Mouse (Mus musculus) left cerebral cortex, adult 9 months (tissue): ENCODE measurements around the gene Ppp6r2.

Experiments used
- DNase-seq, 2 experiments: peaks; one replicate each; pipeline ENCODE4 v3.0.0; 2022; ENCODE audit warnings: low spot score in 2 of 2

Gene Ppp6r2

DNA sequence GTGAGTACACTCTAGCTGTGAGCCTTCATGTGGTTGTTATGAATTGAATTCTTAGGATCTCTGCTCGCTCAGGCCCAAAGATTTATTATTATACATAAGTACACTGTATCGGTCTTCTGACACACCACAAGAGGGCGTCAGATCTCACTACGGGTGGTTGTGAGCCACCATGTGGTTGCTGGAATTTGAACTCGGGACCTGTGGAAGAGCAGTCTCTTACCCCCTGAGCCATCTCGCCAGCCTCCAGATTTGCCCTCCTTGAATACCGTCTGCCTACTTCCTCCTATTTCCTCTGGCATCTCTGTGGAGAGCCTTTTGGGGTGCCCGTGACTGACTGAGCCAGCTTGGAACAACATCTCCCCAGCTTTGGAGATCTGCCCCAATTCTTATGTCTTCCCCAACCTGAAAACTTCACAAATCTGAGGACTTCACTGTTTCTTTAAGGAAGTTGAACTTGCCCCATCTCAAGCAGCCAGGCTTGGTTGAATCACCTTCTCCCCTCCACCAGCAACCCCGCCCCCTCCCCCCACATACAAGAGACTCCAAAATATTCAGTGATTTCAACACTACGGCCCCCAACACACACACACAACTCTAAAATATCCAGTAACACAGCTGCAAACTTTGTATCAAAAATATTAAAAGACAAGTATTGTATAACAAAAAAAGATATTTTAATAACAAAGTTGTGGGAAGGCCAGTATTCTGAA lies 29.6 kb upstream of the Ppp6r2 start:
- DNase-seq = no peak

DNA sequence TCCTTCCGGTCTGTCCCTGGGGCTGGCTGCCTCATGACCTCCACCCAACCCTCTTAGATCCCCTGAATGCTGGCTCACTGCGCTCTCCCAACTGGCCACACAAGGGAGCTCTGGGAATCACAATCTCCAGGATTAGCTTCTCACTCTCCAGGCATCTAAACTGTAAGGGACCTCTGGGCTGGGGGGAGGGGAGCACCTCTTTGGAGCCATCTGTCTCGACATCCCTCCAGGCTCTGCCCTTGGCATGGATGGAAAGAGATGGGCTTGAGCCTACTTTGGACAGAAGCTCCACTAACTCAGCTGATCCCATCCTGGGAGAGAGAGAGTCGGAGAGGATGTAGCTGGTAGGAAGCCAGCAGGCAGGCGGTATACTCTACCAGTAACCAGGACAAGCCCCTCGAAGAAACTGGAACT lies 29.0 kb upstream of the Ppp6r2 start:
- no peak for DNase-seq

DNA sequence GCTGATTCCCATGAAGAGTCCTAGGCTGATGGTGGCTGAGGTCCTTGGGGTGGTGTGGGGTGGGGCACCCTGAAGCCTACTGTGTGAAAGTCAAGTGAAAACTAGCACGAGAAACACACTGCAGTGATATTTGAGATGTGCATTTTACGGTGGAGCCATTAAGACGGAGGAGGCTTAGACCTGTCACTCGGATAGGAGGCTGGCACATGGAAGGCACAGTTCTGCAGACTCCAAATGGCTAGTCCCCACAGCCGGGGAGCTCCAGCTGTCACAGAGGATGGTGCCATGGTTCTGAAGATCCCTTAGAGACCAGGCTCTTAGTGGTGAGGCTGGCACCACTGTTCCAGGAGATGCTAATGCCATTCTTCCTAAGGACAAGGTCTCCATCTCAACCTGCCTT lies 28.5 kb upstream of the Ppp6r2 start:
- no peak for DNase-seq

DNA sequence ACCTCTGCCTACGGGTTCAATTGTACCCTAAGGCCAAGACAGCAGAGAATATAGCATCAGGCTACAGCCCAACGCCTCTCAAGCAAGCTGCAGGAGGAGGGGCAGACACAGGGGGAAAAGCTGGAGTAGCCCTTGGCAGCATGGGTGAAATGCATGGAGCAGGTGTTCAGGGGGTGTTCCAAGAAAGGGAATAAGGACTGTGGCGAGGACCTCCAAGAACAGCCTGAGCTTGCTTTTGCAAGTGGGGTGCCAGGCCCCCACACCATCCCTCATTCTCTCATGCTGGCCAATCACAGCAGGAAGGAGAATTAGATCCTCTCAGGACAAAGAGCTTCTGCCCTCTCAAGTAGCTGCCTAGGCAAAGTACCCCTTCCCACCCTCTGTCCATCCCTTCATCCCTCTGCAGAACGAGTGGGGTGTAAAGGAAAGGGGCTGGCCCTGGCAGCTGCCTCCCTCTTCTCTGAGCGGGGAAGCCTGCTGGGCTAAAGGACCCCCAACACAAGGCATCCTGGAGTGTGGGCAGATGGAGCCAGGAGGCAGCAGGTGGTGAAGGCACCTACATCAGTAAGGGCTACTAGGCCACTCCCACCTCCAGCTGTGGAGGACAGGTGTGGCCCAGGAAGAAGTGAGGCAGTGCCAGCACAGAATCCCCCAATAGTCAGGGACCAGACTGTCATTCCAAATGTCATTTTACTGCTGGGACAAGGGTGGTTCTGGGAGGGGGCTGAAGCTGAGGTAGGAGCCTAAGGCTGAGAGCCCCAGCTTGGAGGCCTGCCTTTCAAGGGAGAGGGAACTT lies 27.0 kb upstream of the Ppp6r2 start:
- no peak for DNase-seq

DNA sequence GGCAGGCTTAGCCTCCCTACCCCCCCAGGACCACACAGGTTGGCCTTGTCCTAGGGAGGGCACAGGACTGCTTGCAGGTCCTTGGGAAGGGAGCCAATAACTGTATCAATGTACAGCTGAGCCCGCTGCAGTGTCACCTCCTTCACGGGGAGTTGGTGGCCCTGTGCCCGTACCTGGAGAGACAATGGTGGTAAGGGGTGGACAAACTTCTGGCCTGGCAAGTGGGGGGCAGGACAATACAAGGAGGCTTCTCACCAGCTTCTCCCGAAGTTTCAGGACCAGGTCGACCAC lies 26.5 kb upstream of the Ppp6r2 start:
- DNase-seq = no peak

DNA sequence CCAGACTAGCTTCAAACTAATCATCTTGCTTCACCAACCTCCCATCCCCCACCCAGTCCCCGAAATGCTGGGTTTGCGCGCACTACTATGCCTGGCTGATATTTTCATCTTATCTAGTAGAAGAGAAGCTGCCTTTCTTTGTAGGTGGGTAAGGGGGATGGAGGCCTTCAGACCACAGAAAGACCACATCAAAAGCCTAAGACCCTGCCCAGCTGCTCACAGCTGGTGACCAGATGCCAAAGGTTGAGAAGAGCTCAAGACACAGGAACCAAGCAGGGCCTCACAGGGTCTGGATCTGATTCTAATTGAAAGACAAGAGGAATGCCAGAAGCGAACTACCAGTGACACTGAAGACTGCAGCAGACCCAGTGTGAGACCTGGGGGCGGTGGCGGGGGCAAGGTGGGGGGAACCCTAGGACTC lies 16.1 kb upstream of the Ppp6r2 start:
- DNase-seq = no peak

DNA sequence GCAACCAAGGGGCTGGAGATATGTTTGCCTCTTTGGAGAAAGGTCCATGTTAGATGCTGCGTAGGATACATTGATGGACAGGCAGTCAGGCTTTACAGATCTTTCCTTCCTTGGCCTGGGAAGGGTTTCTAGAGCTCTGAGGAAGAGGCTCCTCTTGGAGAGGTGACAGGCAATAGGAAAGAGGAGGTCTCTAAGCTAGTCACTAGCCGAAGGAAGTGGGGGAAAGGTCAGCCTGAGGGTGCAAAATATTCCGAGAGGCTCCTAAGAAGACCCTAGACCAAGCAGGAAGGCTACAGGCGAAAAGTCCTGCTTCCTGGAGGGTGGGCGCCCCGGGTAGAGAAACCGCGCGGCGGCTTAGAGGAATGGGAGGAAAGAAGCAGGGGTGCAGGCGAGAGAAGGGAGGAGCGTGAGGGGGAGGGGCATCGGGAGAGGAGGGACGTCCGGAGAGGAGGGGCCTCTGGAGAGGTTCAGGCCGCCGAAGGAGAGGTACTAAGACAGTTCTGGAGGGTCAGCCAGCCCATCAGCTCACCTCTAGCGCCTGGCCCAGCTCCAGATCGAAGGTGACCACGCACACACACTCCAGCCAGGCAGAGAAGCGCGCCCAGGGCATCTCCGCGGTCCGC lies 15.6 kb upstream of the Ppp6r2 start:
- peak in 1 of 2 experiments; percentile 89 for DNase-seq

DNA sequence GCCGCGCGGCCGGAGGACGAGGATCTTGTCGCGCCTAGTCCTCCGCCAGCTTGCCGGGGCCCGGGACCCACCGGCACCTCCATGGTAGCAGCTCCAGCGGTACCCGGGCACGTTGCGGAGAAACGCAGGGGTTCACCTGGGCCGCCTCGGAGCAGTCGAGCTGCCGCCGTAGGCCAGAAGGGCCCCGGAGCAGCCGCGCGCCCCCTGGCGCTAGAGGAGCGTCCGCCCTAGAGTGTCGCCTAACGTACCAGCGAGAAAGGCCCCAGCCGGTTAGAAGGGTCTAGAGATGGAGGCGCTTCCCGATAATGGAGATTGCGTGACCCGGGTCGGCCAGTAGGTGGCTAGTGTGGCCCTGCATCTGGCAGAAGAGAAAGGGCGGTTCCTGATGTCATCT lies 15.0 kb upstream of the Ppp6r2 start, which contains the start of gene Dennd6b:
Dennd6b (minus strand) TSS at position 184 of the 394 bp plus-strand sequence.
- peak; percentile 94 to 99 for DNase-seq

DNA sequence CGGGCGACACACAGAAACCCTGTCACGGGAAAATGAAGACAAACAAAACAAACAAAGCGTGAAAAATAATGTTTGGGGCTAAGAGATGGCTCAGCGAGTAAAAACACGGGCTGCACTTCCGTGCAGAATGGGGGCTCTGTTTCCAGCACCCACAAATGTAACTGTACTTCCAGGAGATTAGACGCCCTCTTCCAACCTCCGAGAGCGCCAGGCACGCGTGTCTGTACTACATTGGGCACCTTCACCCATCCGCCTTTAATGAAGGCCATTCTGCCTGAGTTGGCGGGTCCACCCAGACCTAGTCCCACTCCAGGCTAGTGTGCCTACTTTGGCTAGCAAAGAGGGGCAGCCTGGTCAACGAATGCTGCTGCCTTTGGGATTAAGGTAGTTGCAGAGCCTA lies 14.3 kb upstream of the Ppp6r2 start:
- no peak for DNase-seq

DNA sequence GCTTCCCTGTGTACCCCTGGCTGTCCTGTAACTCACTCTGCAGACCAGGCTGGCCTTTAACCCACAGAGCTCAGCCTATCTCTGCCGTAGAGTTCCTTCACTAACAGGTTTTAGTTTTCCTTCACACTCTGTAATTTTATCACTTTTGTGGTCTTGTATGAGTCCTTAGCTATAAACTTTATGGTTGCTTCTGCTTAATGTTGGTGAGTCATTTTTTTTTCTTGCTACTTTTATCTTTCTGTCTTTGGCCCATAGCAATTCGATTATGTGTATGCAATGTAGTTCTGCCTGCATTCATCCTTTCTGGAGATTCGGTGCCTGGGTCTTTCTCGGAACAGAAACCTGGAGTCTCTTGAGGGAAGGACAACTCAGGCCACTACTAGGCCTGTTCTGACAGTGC lies 3.9 kb upstream of the Ppp6r2 start:
- DNase-seq = no peak

DNA sequence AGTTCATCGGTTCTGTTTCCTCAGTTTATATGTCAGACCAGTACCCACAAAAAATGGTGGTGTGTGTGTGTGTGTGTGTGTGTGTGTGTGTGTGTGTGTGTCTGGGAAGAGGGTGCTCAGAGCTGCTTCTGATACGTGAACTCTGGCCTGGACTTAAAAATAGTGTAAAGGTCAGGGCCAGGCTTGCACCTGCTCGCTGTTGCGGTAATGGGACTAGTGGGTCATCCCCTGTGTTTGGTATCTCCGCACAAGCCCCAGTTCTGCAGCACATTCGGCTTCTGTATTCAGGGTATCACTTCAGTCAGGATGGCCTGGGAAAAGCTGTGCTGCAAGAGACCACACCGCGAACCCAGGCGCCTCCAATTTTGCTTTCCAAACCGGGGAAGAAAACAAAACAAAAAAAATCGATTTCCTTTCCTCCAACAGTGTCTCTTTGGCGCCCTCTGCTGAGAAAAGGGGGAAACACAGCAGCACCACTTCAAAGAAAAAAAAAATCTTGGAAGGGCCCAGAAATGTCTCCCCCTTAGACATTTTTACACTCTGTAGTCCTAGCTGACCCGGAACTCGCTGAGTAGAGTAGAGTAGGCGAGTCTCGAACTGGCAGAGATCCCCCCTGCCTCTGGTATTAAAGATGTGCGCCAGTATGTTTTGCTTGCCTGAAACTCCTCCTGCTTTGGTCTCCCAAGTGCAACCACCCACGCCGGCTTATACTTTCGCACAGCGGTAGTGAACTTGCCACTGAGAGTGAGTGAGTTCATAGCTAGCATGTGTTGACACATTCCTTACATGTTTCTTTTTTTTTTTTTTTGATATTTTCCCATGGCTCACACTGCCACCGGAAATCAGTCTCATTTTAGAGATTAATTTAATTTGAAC lies 1.2 kb upstream of the Ppp6r2 start:
- DNase-seq = peak; percentile 39 to 93

DNA sequence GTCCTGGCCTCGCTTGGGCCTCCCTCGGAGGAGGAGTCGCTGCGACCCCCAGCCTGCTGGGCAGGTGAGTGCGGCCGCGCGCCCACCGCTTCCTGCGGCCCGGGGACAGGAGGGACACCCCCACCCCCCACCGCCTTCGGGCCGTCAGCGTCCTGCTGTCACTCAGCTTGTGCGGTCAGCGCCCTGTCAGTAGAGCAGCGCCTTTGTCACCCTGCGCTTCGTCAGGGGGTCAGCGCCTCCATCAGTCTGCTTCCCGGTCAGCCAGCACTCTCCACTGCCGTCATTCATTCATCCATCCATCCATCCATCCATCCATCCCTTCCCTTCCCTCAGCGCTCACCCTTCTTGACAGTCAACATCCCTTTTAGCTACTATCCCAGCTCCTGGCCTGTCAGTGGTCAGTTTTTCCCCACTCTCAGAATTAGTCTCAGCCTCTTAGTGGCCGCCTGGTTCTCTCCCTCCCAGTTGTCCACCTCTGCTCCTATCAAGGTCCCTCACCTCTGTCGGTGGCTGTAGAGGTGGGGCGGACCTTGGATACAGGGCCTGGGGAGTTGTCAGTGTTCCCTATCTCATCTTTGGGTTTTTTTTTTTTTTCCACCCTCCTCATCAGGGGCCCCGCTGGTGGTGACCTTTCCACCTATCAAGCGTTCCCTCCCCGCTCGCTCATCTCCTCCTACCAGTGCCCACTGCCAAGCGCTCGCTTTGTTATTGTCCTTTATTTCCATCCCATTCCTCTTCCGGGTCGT lies 536 bp downstream of the Ppp6r2 start:
- peak in 1 of 2 experiments; percentile 32 for DNase-seq

DNA sequence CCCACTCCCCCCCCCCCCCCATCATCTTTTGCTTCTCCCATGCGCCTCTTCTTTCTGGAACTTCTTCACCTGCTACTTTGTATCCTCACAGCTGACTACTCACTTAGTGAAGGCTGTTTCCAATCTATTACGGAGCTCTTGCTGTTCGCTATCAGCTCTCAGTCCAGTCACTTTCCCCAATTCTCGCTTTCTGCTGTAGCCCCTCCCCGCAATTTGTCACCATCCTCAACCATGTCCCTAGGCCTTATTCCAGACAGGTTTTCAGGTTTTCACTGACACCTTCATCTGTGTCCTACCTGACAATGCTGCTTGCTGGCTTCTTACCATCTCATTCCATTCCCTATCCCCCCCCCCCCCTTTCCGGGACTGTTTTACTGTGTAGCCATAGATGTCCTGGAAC lies 1.1 kb downstream of the Ppp6r2 start:
- DNase-seq = no peak

DNA sequence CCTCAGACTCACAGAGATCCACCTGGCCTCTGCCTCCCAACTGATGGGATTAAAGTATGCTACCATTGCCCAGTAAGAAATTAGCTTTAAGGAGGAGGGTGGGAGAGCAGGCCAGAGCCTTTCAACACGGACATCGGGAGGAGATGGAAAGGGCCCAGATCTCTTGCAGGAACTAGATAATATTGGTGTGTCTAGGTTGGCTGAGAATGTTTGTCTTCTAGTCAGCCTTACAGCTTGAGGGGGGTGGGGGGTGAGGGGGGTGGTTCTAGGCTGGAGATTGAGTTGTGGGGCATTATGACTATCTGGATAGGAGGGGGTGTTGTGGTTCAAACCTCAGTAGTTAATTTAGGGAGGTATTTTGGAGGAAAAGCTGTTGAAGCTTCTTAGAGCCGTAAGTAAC lies 2.2 kb downstream of the Ppp6r2 start:
- DNase-seq = no peak

DNA sequence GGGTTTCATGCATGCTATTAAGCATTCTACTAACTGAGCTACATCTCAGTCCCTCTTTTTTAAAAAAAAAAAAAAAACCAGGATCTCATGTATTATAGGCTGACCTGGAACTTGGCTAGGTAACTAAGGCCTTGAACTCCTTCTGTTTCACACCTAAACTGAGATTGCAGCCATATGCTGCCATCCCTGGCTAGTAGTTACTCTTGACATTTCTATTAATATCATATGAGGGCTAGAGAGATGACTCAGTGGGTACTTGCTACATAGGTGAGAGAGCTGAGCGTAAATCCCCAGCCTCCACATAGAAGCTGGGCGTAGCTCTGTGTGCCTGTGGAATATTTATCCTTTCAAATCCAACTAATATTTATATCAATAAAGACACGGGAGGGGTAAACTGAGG lies 3.6 kb downstream of the Ppp6r2 start:
- no peak for DNase-seq

DNA sequence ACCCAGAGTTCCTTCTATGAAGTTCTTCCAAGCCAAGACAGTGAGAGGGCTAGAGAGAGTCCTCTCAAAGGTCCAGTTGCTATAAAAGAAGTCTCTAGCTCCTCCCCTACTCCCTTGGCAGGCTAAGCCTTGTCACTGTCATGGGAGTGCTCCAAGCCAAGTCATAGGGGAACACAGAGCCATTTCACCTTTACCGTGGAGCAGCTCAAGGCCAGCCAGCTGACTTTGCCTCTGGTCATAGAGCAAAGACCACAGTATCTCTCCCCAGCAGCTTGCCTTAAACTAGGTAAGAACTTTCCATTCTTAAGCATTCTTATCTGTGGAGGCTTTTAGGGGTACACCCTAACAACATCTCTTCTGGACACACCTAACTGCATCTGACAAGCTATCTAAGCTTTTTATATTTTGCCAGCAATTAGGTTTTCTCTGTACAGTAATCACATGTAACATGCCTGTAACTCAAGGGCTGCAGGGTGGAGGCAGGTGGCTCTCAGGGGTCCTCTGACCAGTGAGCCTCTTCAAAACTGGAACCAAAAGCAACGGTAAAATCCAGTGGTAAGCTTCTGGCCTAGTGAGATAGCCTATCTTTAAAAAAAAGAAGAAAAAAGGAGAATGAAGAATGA lies 4.4 kb downstream of the Ppp6r2 start:
- no peak for DNase-seq

DNA sequence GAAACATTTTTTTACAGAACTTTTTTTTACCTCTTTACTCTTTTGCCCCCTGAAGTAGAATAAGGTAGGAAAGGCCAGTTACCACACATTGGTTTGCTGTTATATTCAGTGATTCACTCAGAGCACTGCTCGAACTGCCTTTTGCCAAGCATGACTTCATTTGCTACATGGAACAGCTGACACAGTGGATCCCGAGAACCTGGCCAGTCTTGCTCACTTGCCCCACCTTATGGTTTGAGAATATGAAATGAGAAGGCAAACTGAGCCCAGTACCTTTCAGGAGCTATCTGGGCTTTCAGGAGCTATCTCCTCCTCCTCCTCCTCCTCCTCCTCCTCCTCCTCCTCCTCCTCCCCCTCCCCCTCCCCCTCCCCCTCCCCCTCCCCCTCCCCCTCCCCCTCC lies 22.2 kb downstream of the Ppp6r2 start:
- peak in 1 of 2 experiments; percentile 27 for DNase-seq

DNA sequence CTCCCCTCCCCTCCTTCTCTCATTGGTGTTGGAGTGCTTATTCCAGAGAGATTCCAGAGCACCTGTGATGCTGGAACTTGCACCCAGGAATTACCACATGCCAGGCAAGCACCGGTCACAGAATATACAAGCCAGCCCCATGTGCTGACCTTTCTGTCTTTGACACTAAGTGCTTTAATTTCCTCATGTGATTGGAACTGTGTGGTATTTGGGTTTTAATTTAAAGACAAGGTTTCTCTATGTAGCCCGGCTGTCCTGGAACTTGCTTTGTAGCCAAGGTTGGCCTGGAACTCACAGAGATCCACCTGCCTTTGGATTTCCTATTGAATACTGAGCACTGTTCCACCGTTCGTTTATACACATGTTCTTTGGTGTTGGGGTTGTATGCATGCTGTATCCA lies 22.7 kb downstream of the Ppp6r2 start:
- no peak for DNase-seq

DNA sequence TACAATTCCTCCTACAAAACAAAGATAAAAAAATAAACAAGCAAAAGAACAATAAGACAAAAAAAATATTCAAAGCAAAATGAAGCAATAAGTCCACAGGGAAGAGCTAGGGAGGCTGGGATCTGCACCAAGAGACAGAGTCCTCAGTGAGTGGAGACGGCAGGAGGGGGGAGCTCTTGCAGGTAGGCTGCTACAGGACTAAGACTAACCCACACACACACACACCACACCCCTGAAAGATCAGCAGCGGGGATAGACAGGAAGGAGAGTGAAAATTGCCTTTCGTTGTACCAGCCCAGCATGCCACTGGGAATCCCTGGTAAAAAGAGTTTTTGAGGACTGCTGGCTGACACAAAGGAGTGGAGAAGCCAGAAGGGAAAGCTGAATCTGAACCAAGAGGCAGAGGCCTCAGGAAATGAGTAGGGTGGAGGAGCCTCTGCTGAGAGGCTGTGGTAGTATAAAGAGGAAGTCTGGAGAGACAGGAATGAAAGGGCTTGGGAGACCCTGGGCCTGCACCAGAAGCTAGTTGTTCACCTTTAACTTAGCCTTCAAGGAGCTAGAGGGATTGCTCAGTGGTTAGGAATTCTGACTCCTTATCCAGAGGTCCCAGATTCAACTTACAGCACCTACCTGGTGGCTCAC lies 28.5 kb downstream of the Ppp6r2 start:
- DNase-seq = no peak

DNA sequence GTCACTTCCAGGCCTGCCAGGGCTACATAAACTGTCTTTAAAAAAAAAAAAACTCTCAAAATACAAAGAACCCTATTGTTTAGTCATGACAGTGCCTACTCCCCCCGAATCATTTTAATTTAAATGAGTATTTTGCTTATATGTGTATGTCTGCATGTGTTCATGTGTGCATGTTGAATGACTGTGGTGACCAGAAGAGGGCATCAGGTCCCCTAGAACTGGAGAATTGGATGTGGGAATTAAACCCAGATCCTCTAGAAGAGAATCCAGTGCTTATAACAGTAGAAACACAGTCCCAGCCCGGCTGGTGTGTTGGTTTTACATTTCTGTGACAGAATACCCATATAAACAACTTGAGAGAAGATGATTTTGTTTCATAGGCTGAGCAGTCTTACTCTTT lies 29.7 kb downstream of the Ppp6r2 start:
- no peak for DNase-seq
